Mouse (Mus musculus): ENCODE data around the gene Tspan17. TPM values are rescaled to one million over a fixed set of nuclear protein-coding genes. Genes with fewer than 3 reads are reported as not detected.
A peak's percentile ranks its signal among the peaks of the same experiment; 100 is the strongest.

Gene Tspan17
- polyA plus RNA-seq, 1 experiment: 52.0 TPM

DNA sequence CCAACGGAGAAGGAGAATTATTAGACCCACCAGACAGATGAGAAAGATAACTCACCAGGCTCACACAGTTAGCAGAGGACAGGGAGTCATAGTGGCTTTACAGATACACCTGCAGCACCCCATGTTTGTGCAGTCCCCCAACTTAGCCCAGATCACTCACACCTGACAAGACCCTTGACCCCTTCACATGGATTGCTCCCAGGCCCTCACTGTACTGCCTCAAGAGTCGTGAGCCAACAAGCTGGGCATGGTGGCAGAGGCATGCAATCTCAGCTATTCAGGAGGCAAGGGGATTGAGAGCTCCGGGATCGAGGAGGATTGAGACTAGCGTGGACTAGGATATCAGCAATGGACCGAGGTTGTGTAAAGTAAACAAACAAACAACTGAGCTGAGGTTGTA lies 35.4 kb upstream of the Tspan17 start:
- H3K27ac ChIP-seq (ENCODE audit: insufficient read depth, low read depth, low read length): no peak overlapping the region
- no peak for TF ChIP-seq POLR2A (IDR thresholded peaks at IDR 0.05; ENCODE audit: borderline replicate concordance, low read depth, low read length)

DNA sequence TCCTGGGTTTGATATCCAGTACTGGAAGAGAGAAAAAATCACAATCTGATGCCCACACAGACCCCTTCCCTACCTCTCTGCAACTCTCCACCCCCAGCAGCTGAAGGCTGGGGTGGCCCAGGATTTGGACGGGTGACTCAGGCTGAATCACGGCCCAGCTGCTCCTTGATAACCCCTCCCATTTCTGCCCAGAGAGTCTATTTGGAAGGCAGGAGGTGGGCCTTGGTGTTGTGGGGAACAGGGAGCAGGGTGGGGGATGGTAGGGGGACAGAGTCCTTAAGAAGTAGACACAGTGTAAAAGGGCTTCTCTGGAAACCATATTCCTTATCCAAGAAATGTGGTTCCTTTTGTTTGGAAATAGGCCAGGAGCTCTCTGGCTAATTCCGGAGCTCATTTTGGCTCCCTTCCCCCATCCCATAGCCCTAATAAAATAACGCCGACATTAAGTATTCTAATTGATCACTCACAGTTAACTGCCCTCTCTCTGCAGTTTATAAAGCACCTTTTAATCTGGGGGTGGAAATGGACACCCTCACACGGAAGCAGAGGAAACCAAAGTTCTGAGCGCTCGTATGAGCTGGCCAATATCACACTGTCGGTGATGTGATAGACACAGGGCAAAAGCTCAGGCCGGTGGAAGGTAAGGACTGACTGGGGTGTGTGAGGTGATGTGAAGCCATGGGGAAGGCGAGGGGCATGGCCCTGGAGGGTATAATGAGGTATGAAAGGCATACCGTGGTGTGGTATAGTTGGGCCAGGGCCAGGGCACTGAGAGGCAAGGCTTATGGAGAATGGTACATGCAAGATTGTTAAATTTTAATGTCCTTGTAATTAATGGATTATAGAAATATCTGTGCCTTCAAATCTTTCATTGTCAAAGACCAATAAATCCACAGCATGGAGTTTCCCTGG lies 34.8 kb upstream of the Tspan17 start:
- TF ChIP-seq POLR2A (IDR thresholded peaks at IDR 0.05; ENCODE audit: borderline replicate concordance, low read depth, low read length) (no peak), CTCF (IDR thresholded peaks at IDR 0.05; ENCODE audit: low read depth, low read length) (no peak)

More for the DNA sequence above, 35.4 kb upstream of the Tspan17 start:
- Histone ChIP-seq H3K4me1 (ENCODE audit: control insufficient read depth, insufficient read depth, low read length) (no peaks in the 10 kb centered on the region; the same call in 1 of the 2 replicates), H3K4me3 (ENCODE audit: insufficient read depth, low read length) (no peak overlapping the region)

DNA sequence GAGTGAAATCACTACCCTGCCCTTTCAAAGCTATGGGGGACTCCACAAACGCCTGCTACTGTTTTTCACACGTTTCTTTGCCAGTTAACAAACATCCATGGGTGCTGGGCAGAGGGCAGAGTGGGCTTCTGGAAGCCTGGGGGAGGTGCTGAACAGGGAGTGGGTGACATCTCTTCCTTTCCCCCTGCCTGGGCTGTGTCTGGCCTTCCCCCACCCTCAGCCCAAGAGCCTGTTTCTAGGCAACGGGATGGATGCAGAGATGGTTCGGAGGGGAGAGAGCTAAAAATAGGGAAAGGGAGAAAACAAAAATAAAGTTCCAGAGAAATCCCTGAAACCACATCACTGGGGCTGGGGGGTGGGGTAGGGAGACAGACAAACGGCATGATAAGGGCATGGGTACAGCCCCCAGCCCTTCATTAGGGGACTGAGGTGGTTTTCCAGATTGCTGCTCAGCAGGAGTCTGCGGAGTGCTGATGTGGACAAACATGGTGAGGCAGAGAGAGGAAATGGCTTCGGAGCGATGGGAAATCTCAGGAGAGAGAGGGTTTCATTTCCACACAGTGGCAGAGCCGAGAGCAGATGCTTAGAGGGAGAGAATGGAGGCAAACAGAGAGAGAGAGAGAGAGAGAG lies 33.9 kb upstream of the Tspan17 start:
- Histone ChIP-seq H3K4me1 (ENCODE audit: control insufficient read depth, insufficient read depth, low read length) (no peaks in the 10 kb centered on the region; the same call in 1 of the 2 replicates), H3K4me3 (ENCODE audit: insufficient read depth, low read length) (no peak overlapping the region), H3K27ac (ENCODE audit: insufficient read depth, low read depth, low read length) (no peak overlapping the region)
- TF ChIP-seq POLR2A (IDR thresholded peaks at IDR 0.05; ENCODE audit: borderline replicate concordance, low read depth, low read length) (no peak), CTCF (IDR thresholded peaks at IDR 0.05; ENCODE audit: low read depth, low read length) (no peak)

More for the DNA sequence above, 34.8 kb upstream of the Tspan17 start:
- Histone ChIP-seq H3K4me3 (ENCODE audit: insufficient read depth, low read length) (no peak overlapping the region), H3K27ac (ENCODE audit: insufficient read depth, low read depth, low read length) (no peak overlapping the region), H3K4me1 (ENCODE audit: control insufficient read depth, insufficient read depth, low read length) (no peaks in the 10 kb centered on the region; the same call in 1 of the 2 replicates)

DNA sequence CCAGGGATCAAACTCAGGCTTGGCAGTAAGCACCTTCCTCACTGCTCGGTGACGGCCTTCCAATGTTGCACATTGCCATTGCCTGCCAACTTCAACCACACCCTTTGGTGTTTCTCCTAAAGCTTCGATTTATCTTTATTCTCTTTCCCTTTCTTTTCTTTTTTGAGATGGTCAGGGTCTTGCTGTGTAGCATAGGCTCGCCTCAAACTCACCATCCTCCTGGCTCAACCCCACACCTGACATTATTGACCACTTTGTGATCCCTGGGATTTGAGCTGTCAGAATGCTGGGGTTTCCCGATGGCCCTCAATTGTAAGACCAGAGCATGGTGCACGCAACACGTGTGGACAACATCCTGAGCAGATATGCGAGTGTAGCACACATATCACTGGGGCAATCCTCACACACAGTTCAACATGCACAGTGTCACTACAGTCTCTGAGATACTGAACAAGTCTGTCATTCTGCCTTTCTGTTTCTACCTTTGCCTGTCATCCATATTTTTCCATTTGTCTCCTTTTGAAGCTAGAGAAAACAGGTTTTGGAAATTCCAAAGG lies 32.9 kb upstream of the Tspan17 start:
- H3K27ac ChIP-seq (ENCODE audit: insufficient read depth, low read depth, low read length): no peak overlapping the region
- TF ChIP-seq CTCF (IDR thresholded peaks at IDR 0.05; ENCODE audit: low read depth, low read length) (no peak), POLR2A (IDR thresholded peaks at IDR 0.05; ENCODE audit: borderline replicate concordance, low read depth, low read length) (no peak)
- no peaks in the 10 kb centered on the region; the same call in 1 of the 2 replicates for H3K4me1 ChIP-seq (ENCODE audit: control insufficient read depth, insufficient read depth, low read length)

DNA sequence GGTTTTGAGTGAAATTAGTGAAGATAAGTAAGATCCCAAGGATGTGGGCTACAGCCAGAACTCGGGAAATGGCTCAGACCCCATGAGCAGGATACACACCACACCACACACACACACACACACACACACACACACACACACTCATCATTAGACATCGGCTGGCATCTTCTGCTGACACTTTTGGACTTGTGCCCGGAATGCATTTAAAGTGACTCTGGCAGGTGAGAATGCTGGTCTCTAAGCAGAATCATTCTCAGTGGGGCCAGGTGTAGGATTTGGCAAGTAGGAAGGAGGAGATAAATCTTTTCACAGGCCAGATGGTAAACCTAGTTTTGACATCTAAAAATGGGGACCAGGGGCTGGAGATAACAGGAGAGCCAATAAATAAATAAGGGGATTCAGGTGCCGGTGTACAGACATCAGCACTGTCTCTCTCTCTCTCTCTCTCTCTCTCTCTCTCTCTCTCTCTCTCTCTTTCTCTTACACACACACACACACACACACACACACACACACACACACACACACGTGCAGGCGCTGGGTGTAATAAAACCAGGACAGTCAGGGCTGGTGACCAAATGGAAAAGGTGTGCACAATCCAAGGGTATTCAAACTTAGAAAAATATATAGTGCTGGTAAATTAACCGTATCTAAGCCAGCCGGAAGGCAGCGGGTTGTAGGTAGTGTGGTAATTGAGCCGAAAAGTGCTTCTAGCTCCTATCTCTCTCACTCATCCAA lies 31.9 kb upstream of the Tspan17 start:
- Histone ChIP-seq H3K4me1 (ENCODE audit: control insufficient read depth, insufficient read depth, low read length) (no peaks in the 10 kb centered on the region; the same call in 1 of the 2 replicates), H3K4me3 (ENCODE audit: insufficient read depth, low read length) (no peak overlapping the region), H3K27ac (ENCODE audit: insufficient read depth, low read depth, low read length) (no peak overlapping the region)
- TF ChIP-seq CTCF (IDR thresholded peaks at IDR 0.05; ENCODE audit: low read depth, low read length) (no peak), POLR2A (IDR thresholded peaks at IDR 0.05; ENCODE audit: borderline replicate concordance, low read depth, low read length) (no peak)

More for the DNA sequence above, 32.9 kb upstream of the Tspan17 start:
- H3K4me3 ChIP-seq (ENCODE audit: insufficient read depth, low read length): no peak overlapping the region

DNA sequence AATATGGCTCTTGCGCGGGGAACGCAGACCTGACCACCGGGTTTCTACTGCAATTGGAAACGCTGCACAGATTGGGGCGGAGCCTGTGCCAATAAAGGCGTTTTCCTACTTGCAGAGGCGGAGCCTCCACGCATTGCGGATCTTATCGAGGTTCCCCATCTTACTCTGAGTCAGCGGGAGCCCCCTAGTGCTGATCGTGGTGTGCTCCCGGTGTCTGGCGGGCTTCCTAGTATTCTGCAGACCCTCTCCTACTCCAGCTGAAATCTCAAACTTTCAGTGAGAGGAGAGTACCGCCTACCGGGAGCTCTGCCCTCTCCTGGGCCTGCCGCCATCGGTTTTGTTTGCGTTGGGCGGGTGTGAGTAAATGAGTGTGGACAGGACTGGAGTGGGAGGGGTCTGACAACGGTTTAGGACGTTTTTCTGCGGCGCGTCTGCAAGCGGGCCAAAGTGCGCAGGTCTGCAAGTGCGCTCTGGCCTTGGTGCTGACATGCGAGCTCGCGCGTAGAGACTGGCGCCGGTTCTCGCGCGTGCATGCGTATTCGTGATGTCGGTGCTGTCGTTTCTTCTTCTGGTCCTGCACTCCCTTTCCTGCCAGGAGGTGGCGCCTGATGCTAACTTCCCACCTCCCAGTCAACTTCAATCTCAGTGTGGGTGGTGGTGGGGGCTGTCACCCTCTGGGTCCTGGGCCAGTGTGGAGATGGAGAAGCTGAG lies 31.0 kb upstream of the Tspan17 start:
- no peak for TF ChIP-seq POLR2A (IDR thresholded peaks at IDR 0.05; ENCODE audit: borderline replicate concordance, low read depth, low read length)
- peak; percentile 1; the same call in 1 of the 2 replicates for TF ChIP-seq CTCF (IDR thresholded peaks at IDR 0.05; ENCODE audit: low read depth, low read length)
- no peaks in the 10 kb centered on the region; the same call in 1 of the 2 replicates for H3K4me1 ChIP-seq (ENCODE audit: control insufficient read depth, insufficient read depth, low read length)
- H3K4me3 ChIP-seq (ENCODE audit: insufficient read depth, low read length): peak overlapping the region; percentile 42
- no peak overlapping the region for H3K27ac ChIP-seq (ENCODE audit: insufficient read depth, low read depth, low read length)

DNA sequence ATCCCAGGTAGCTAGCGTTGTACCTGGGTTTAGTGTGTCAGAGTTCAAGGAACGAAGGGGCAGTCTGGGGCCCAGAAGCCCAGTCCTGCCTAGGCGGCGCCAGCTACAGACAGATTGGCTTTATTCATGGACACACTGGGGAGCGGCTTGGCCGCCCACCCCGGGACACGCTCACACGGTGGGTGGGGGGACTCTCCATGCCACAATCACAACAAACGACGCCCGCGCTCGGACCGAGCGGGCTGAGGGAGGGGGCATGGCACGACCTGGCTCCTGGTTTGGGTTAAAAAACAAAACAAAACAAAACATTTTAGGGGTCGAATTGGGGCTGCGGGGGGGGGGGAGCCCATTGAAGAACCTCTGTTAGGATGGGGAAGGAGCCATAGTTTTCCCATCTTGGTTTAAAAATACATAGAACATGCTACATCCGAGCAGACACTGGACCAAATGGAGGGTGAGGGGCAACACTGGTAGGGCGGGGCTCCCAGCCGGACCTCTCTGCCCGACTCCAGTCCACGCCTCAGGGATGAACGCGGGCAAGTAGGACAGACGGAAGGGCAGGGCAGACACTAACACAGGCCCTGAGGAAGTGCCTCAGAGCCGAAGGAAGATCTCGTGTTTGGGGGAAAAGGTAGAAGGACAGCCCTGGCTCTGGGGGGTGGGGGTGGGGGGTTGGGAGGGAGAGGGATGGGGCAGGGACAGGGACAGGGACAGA lies 30.3 kb upstream of the Tspan17 start:
- H3K27ac ChIP-seq (ENCODE audit: insufficient read depth, low read depth, low read length): no peak overlapping the region
- H3K4me1 ChIP-seq (ENCODE audit: control insufficient read depth, insufficient read depth, low read length): no peaks in the 10 kb centered on the region; the same call in 1 of the 2 replicates
- no peak overlapping the region for H3K4me3 ChIP-seq (ENCODE audit: insufficient read depth, low read length)
- TF ChIP-seq POLR2A (IDR thresholded peaks at IDR 0.05; ENCODE audit: borderline replicate concordance, low read depth, low read length) (no peak), CTCF (IDR thresholded peaks at IDR 0.05; ENCODE audit: low read depth, low read length) (no peak)

DNA sequence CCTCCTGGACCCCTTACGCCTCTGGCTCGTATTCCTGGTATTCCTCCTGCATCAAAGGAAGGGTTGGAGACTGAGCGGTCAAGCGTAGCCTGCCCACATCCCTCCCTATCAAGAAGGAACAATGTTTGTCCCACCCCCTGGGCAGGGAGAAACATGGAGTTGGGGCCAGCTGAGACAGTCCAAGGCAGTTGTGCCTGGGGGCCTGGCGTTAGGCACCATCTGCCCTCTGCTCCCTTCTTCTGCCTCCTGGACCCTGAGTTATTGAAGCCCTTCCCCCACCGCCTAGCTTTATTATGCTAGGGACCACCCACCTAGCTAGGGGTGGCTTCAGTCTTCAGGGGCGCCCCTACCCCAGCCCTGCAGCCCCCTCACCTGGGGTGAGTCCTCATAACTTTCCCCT lies 29.7 kb upstream of the Tspan17 start:
- Histone ChIP-seq H3K27ac (ENCODE audit: insufficient read depth, low read depth, low read length) (no peak overlapping the region), H3K4me3 (ENCODE audit: insufficient read depth, low read length) (no peak overlapping the region)
- TF ChIP-seq CTCF (IDR thresholded peaks at IDR 0.05; ENCODE audit: low read depth, low read length): no peak
- TF ChIP-seq POLR2A (IDR thresholded peaks at IDR 0.05; ENCODE audit: borderline replicate concordance, low read depth, low read length): no peak

More for the DNA sequence above, 29.7 kb upstream of the Tspan17 start:
- H3K4me1 ChIP-seq (ENCODE audit: control insufficient read depth, insufficient read depth, low read length): no peaks in the 10 kb centered on the region; the same call in 1 of the 2 replicates
